Mouse (Mus musculus): ENCODE data around the gene Uck2. TPM values are rescaled to one million over a fixed set of nuclear protein-coding genes. Genes with fewer than 3 reads are reported as not detected.

Uck2 gene
- polyA plus RNA-seq, 1 experiment from 2014 or later: 98.3 TPM

- H3K27me3 ChIP-seq (ENCODE audit: insufficient read depth, low read length): no peaks in the 10 kb centered on the region
- TF ChIP-seq CTCF (IDR thresholded peaks at IDR 0.05; ENCODE audit: low read depth): no peak
- DNase-seq (peak; percentile 97), ATAC-seq (ENCODE audit: insufficient read depth) (peak; percentile 52; the same call in 1 of the 2 replicates)
- no peak overlapping the region for H3K9ac ChIP-seq
- peak overlapping the region; percentile 20; the same call in 1 of the 2 replicates for H3K27ac ChIP-seq (ENCODE audit: low read depth)
- H3K4me3 ChIP-seq (ENCODE audit: low read depth, low read length): no peak overlapping the region
- 22% methylated on average over 8 of the region's 8 CpGs for WGBS
- no peaks in the 10 kb centered on the region for H3K36me3 ChIP-seq (ENCODE audit: insufficient read depth)
- no peak overlapping the region for H3K4me2 ChIP-seq
- H3K4me1 ChIP-seq (ENCODE audit: insufficient read depth): peaks cover 24% of the 10 kb centered on the region
- H3K9me3 ChIP-seq (ENCODE audit: low read depth, low read length): no peaks in the 10 kb centered on the region
These were observed 38.1 kb downstream of the Uck2 start for GRCm38 (mm10) chr1:167246976-167247375.

GRCm38 (mm10) chr1:167246275-167246674, 38.8 kb downstream of the Uck2 start:
- H3K9ac ChIP-seq: no peak overlapping the region
- H3K9me3 ChIP-seq (ENCODE audit: low read depth, low read length): no peaks in the 10 kb centered on the region
- H3K27ac ChIP-seq (ENCODE audit: low read depth): no peak overlapping the region
- ATAC-seq (ENCODE audit: insufficient read depth): no peak
- 69% methylated on average over 9 of the region's 9 CpGs for WGBS
- H3K4me2 ChIP-seq: no peak overlapping the region
- DNase-seq: no peak
- no peaks in the 10 kb centered on the region for H3K36me3 ChIP-seq (ENCODE audit: insufficient read depth)
- peaks cover 24% of the 10 kb centered on the region for H3K4me1 ChIP-seq (ENCODE audit: insufficient read depth)
- no peak for TF ChIP-seq CTCF (IDR thresholded peaks at IDR 0.05; ENCODE audit: low read depth)
- H3K4me3 ChIP-seq (ENCODE audit: low read depth, low read length): no peak overlapping the region
- no peaks in the 10 kb centered on the region for H3K27me3 ChIP-seq (ENCODE audit: insufficient read depth, low read length)

- WGBS: 61% methylated on average over 9 of the region's 9 CpGs
- H3K27ac ChIP-seq (ENCODE audit: low read depth): no peak overlapping the region
- peaks cover 24% of the 10 kb centered on the region for H3K4me1 ChIP-seq (ENCODE audit: insufficient read depth)
These were observed 39.9 kb downstream of the Uck2 start for GRCm38 (mm10) chr1:167245180-167245641.

GRCm38 (mm10) chr1:167242191-167242681, 42.9 kb downstream of the Uck2 start:
- ATAC-seq (ENCODE audit: insufficient read depth): no peak
- no peak for DNase-seq
- no peak overlapping the region for H3K9ac ChIP-seq
- H3K36me3 ChIP-seq (ENCODE audit: insufficient read depth): no peaks in the 10 kb centered on the region
- H3K9me3 ChIP-seq (ENCODE audit: low read depth, low read length): no peaks in the 10 kb centered on the region
- peaks cover 12% of the 10 kb centered on the region for H3K4me1 ChIP-seq (ENCODE audit: insufficient read depth)
- H3K4me2 ChIP-seq: no peak overlapping the region
- no peak overlapping the region for H3K27ac ChIP-seq (ENCODE audit: low read depth)
- no peak overlapping the region for H3K4me3 ChIP-seq (ENCODE audit: low read depth, low read length)
- no peaks in the 10 kb centered on the region for H3K27me3 ChIP-seq (ENCODE audit: insufficient read depth, low read length)
- WGBS: 49% methylated on average over 7 of the region's 7 CpGs
- TF ChIP-seq CTCF (IDR thresholded peaks at IDR 0.05; ENCODE audit: low read depth): no peak

More at GRCm38 (mm10) chr1:167245180-167245641, 39.9 kb downstream of the Uck2 start:
- H3K9ac ChIP-seq: no peak overlapping the region
- DNase-seq: peak; percentile 49
- no peak for ATAC-seq (ENCODE audit: insufficient read depth)
- no peak overlapping the region for H3K4me2 ChIP-seq
- H3K27me3 ChIP-seq (ENCODE audit: insufficient read depth, low read length): no peaks in the 10 kb centered on the region
- no peak for TF ChIP-seq CTCF (IDR thresholded peaks at IDR 0.05; ENCODE audit: low read depth)
- no peak overlapping the region for H3K4me3 ChIP-seq (ENCODE audit: low read depth, low read length)
- H3K9me3 ChIP-seq (ENCODE audit: low read depth, low read length): no peaks in the 10 kb centered on the region
- H3K36me3 ChIP-seq (ENCODE audit: insufficient read depth): no peaks in the 10 kb centered on the region

- Histone ChIP-seq H3K4me3 (ENCODE audit: low read depth, low read length) (no peak overlapping the region), H3K27me3 (ENCODE audit: insufficient read depth, low read length) (no peaks in the 10 kb centered on the region), H3K27ac (ENCODE audit: low read depth) (no peak overlapping the region), H3K9ac (no peak overlapping the region), H3K4me2 (no peak overlapping the region), H3K36me3 (ENCODE audit: insufficient read depth) (no peaks in the 10 kb centered on the region), H3K4me1 (ENCODE audit: insufficient read depth) (peaks cover 10% of the 10 kb centered on the region), H3K9me3 (ENCODE audit: low read depth, low read length) (no peaks in the 10 kb centered on the region)
- TF ChIP-seq CTCF (IDR thresholded peaks at IDR 0.05; ENCODE audit: low read depth): no peak
- 83% methylated on average over 3 of the region's 3 CpGs for WGBS
- DNase-seq: no peak
- no peak for ATAC-seq (ENCODE audit: insufficient read depth)
These were observed 43.6 kb downstream of the Uck2 start for GRCm38 (mm10) chr1:167241487-167241886.

GRCm38 (mm10) chr1:167240361-167240760, 44.8 kb downstream of the Uck2 start:
- ATAC-seq (ENCODE audit: insufficient read depth) (no peak), DNase-seq (no peak)
- Histone ChIP-seq H3K27me3 (ENCODE audit: insufficient read depth, low read length) (no peaks in the 10 kb centered on the region), H3K4me3 (ENCODE audit: low read depth, low read length) (no peak overlapping the region), H3K4me1 (ENCODE audit: insufficient read depth) (peaks cover 9% of the 10 kb centered on the region), H3K4me2 (no peak overlapping the region), H3K9ac (no peak overlapping the region), H3K9me3 (ENCODE audit: low read depth, low read length) (no peaks in the 10 kb centered on the region), H3K36me3 (ENCODE audit: insufficient read depth) (peaks cover 6% of the 10 kb centered on the region; the same call in 1 of the 2 replicates), H3K27ac (ENCODE audit: low read depth) (no peak overlapping the region)
- 46% methylated on average over 5 of the region's 5 CpGs for WGBS
- no peak for TF ChIP-seq CTCF (IDR thresholded peaks at IDR 0.05; ENCODE audit: low read depth)

- Histone ChIP-seq H3K4me1 (ENCODE audit: insufficient read depth) (peaks cover 4% of the 10 kb centered on the region; the same call in 1 of the 2 replicates), H3K27me3 (ENCODE audit: insufficient read depth, low read length) (no peaks in the 10 kb centered on the region), H3K36me3 (ENCODE audit: insufficient read depth) (peaks cover 10% of the 10 kb centered on the region; the same call in 1 of the 2 replicates), H3K9ac (no peak overlapping the region), H3K4me2 (no peak overlapping the region), H3K27ac (ENCODE audit: low read depth) (no peak overlapping the region), H3K4me3 (ENCODE audit: low read depth, low read length) (no peak overlapping the region), H3K9me3 (ENCODE audit: low read depth, low read length) (no peaks in the 10 kb centered on the region)
- TF ChIP-seq CTCF (IDR thresholded peaks at IDR 0.05; ENCODE audit: low read depth): no peak
- ATAC-seq (ENCODE audit: insufficient read depth) (no peak), DNase-seq (peak; percentile 32)
- 66% methylated on average over 12 of the region's 12 CpGs for WGBS
These were observed 45.2 kb downstream of the Uck2 start for GRCm38 (mm10) chr1:167239916-167240315.
